Mouse (Mus musculus): Measurements from ENCODE around the gene Csnk1d.

- no peak for TF ChIP-seq CTCF (IDR thresholded peaks at IDR 0.05; ENCODE audit: low read depth)
- 0 out of 2 replicates have a peak, but pooled peaks have one; percentile 8 for TF ChIP-seq EP300 (IDR thresholded peaks at IDR 0.05; ENCODE audit: low read depth)
Measured at GRCm38 (mm10) chr11:120990951-120991526, at the start of gene Csnk1d.

All from liver, embryonic 14.5 days (tissue).